Mouse (Mus musculus) kidney, adult 9 months (tissue): ENCODE data around the gene Map10.

Experiments
- DNase-seq: peaks from one replicate; pipeline ENCODE4 v3.0.0; 2022

The Map10 gene

DNA sequence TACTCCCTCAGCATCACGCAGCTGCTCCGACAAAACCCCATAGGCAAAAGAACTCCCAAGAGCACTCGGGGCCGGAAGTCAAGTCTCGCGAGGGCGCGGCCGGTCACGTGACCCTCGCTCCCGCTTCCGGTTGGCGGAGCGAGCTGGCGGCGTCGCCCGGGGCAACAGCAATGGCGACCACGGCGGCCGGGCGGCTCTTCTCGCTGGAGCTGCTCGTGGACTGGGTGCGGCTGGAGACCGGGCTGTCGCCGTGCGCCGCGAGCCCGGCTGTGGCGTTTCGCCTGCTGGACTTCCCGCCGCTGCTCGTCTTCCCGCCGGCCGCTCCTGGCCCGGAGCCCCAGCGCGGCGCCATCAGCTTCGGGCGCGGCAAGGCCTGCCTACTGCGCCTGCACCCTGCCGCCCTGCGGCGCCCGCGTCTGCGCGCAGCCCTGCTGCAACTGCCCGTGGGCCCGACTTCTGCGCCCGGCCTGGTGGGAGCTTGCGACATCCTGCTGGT lies at the start of gene Map10:
Gene Map10, plus strand, starts transcription at position 119 of the 496 bp plus-strand sequence.
- DNase-seq = peak; percentile 88

DNA sequence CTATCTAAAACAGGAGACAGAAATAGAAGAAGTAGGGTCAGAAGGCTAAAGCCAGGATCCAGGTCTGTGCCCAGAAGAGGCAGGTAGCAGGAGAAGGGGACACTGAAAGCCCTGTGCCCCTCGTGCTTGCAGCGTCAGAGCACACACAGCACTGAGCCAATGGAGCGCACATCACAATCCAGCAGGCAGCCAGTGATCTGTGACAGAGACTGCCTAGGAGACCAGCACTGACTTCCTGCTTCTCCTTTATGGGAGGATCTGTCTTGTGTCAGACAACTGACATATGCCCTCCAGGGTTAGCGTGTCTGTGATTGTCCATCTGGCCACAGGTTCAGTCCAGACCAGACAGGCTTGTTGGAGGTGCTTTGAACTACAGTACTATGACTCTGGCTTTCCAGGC lies 49.3 kb upstream of the Map10 start:
- no peak for DNase-seq

DNA sequence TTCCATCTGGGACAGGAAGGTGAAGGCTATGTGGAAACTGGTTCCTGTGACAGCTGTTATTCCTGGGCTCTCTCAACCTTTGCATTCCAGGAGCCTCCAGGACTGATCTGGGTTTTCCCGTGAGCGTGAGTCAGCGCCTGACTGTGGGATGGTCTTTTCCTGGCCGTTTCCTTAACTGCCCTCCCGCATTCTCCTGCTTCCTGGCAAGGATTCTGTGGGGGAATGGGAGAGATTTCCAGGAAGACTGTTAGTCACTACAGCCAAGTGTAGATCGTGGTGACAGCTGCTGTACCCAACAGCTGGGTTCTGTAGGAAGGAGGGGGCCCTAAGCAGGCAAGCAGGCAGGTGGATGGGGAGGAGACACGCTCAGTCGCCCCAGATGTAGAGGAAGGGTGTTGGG lies 45.3 kb upstream of the Map10 start:
- DNase-seq = no peak

DNA sequence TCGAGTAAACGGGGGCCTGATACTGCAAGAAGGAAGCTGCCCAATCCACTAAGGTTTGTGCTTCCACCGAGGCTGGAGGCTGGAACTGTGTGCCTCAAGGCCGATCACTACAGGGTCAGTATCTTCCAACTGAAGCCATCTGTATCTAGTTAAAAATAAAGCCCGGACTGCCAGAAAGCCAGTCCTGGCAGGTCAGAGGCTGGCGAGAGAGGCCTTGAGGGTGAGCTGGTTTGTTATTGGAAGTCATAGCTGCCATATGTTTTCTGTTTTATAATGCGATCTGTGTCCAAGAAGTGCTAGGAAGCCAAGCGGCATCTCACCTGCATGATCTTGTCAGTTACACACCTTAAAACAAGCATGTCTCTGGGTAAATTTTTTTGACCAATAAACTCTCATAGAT lies 43.2 kb upstream of the Map10 start:
- no peak for DNase-seq

DNA sequence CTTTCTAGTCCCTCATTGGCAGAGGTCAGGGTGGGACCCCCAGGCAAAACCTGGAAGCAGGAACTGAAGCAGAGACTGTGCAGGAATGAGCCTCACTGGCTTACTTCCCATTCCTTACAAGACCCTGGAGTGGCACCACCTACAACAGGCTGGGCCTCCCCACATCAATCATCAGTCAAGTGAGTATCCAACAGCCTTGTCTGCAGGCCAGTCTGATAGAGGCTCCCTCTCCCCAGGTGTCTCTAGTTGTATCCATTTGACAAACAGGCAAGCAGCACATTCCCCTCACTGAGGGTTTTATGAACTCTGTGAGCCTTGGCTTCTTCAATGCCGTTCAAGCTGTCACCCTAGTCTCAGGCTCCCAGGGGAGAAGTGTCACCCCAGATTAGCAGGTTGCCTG lies 40.8 kb upstream of the Map10 start:
- no peak for DNase-seq

DNA sequence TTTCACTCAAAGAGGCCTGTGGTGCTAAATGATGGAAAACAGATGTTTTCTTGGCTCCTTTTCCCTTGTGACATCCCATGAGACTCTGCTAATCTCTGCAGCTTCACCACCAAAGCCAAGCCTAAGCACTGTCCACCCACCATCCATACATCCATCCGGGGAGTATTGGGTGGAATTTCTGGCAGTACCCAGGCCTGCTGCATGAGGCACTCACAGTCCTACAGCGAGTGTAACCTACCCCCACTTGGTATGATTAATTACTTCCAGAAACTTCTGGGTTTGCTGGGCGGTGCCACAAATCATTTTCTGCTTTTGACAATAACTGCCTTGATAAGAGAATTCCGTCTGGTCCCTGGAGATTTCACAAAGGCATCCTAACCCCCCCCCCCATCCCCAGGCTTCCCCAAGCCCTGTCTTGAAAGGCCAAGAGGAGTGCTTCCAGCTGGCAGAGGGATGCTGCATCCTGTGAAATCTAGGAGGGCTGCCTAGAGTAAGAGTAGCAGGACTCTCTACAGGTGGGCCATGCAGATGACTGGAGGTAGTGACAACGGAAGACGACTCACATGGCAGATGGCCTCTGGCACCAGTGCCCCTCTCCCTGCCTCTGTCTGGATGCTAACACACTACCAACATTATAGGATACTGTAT lies 31.1 kb upstream of the Map10 start:
- peak; percentile 19 for DNase-seq

DNA sequence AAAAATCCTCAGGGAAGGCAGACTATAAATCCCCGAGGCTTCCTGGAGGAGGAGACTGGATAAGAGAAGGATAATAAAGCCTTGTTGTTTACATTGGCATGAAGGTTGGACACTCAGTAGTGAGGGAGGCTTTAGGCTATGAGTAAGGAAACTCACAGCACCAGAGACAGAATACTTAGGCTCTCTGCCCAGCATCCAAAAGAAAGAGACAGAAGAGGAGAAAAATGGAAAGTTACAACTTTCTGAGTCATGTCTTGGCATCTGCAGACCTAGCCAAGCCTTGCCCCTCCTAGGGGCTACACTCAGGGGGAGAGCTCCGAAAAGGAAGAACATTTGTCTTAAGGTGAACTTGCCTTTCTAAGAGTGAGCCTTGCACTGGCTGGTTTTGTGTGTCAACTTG lies 30.0 kb upstream of the Map10 start:
- DNase-seq = no peak

DNA sequence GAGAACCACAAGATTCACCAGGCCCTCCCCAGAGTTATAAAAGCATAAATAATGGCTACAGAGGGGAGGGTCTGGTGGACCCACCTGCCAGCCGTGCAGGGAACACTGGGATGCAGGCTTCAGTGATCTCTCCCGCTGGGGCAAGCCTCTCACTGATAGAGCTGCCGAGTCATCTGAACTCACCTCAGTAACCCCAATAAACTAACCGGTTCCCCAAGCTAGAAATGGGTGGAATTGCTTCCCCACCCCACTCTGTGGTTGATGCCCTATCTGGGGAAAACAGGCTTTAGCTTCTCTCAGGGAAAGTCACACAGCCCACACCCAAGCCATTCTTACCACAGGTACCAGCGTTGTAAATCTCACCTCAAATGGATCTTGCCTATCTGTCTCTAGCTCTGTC lies 28.9 kb upstream of the Map10 start:
- no peak for DNase-seq

DNA sequence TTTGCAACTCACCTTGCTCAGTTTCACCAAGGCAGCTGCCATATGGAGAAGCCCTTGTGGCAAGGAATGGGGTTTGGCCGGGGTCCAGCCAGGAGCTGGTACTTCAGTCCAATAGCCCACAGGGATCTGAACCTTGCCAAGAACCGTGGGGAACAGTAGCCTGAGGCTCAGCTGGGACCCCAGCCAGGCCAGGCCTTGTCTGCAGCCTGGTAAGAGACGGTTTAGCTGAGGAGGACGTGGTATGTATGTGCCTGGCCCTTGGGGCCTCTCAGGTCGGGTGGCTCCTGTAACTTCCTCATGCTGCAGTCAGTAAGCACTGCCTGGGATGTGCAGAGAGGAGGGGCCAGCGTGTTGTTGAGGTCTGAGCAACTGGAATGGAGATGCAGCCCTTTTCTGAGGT lies 27.8 kb upstream of the Map10 start:
- DNase-seq = no peak

DNA sequence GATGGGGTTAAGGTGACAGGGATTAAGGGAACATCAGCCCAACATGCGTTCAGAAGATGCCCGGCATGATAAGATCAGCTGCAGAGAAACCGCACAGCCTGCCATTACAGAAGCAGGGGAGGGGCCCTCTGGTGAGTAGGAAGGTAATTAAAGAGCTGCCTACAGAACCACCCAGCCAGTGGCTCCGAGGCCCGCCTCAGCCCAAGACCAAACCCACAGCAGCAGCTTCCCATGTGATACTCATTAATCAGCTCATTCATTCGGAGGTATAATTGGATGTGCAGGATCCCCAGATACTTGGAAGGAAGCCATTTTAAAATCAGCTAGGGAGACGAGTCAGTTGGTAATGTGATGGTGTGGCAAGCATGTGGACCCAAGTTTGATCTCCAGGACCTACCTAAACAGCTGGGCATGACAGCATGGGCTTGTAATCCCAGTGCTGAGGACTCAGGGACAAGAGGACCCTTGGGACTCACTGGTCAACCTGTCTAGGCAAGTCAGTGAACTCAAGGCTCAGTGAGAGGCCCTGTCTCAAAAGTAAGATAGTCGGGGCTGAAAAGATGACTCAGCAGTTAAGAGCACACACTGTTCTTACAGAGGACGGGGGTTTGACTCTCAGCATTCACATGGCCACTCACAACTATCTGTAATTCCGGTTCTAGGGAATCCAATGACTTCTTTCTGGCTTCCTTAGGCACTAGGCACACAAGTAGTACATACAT lies 23.7 kb upstream of the Map10 start:
- DNase-seq = no peak

DNA sequence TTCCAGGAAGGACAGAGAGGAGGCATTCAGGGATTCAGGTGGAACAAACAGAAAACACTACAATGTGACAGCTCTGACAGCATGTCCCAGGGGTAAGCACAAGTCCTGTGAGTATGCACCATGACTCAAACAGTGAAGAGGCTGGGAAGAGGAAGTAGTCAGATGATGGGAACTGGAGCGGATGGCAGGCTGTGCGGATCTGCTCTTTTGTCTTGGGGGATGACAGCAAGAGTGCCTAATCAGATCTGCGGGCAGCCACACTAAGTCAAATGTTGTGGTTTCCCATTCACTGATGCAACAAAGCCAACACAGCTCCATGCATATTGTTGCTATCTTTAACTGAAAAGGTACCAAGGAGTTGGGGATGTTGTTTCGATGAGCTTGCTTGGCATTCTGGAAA lies 20.2 kb upstream of the Map10 start:
- no peak for DNase-seq

DNA sequence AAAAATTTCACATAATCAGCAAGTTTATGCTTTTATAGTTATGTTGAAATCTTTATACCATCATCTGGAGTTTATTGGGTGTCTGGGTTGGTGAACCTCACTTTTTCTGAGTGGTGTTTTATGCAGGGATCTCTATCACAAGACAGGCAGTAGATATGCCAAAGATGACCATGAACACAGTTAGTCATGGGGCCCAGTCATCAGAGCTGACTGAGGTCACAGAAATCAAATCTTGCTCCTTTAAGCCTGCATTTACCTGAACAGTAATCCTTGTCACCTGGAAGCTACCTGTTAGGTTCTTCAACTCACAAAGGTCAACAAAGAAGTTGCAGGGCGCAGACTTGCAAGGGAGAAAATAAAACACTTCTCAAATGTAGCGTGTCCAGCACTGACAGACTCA lies 14.8 kb upstream of the Map10 start:
- DNase-seq = no peak

DNA sequence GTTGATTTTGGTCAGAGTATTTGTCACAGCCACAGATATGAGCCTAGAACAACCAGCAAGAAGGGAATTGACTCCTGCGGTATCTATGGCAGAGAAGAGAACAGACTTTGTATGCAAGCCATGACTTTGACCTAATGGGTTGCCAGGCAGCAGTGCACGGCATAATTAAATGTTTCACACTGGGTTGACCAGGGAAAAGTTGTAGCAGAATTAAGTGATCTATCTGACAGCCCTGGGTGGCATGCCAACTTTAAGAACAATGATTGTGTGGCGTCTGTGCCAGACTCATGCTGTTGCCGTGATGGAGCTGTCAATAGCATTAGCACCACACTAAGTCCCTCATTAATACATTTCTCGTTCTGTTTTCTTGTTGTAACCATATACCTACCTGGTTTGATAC lies 11.1 kb upstream of the Map10 start:
- DNase-seq = no peak

DNA sequence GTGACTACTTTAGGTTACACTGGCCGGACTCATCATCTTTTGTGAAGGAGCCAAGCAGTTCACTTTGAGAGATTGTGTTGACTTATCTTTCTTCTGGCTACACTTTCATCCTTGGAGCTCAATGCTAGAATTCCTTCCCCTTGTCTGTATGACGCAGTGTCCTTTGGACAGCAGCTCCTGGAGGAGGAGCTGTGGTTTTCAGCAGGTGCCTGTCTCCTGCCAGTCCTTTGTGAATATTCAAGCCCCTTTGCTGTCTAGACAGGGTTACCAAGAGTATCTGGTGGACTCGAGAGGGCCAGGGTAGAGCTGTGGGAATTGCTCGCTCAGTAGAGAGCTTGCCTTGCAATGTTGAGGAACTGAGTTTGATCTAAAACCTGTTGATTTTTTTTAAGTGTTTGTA lies 10.7 kb upstream of the Map10 start:
- DNase-seq = no peak

DNA sequence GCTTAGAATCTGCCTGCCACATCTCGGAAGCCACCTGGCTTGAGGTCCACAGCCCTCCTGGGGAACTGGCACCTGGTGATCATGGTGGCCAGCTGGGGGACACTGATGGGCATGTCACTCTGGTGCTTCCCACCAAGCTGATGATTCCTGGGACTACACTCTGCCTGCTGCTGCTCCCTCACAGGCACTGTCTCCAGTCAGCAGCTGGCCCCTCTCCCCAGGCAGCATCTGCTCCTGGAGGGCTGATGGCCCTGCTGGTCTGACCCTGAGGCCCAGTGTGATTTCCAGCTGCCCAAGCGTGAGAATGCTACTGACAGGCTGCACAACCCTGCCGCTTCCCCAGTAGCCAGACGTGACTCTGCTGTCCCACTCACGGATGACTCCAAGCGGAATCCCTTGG lies 9.2 kb upstream of the Map10 start:
- no peak for DNase-seq

DNA sequence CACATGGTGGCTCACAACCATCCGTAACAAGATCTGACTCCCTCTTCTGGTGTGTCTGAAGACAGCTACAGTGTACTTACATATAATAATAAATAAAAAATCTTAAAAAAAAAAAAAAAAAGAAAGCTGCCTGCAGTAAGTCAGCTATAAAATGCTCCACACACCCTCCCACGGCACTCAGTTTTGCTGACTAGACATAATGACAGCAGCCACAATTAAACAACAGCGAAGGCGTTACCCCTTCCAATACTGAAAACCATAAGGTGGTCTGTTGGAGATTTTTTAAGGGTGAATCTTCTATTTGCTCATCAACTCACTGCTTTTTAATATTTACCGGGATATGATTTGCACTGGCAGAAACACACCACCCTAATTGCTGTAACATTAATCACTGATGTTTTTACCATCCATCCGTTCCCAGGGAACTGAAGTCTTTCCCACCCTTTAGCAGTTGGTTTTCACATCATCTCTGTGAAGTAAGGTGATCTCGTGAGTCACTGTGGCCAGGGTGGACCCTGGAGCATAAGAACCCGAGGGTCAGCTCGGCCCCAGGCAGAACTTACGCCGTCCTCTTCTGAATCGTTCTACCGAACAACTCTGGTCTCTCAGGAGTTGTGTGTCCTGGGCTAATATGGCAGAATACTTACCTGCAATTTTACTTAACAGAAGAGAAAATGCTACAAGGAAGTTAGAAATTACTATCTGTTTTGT lies 7.5 kb upstream of the Map10 start:
- no peak for DNase-seq

DNA sequence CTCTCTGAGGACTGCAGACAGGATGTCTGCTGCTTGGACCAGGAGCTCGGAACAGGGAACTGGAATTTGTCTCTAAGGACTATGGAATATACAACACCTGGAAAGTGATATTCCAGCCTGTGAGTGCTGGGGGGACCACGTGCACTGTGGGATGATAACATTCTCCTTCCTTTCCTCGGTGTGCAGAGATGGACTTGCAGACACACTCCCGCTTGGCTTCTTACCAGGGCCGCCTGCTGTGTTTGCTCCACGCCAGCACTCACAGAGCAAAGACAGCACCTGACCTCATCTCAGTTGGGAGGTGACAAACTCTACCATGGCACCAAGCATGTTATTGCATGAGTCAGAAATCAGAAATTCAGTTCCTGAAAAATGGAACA lies 7.0 kb upstream of the Map10 start:
- DNase-seq = no peak

DNA sequence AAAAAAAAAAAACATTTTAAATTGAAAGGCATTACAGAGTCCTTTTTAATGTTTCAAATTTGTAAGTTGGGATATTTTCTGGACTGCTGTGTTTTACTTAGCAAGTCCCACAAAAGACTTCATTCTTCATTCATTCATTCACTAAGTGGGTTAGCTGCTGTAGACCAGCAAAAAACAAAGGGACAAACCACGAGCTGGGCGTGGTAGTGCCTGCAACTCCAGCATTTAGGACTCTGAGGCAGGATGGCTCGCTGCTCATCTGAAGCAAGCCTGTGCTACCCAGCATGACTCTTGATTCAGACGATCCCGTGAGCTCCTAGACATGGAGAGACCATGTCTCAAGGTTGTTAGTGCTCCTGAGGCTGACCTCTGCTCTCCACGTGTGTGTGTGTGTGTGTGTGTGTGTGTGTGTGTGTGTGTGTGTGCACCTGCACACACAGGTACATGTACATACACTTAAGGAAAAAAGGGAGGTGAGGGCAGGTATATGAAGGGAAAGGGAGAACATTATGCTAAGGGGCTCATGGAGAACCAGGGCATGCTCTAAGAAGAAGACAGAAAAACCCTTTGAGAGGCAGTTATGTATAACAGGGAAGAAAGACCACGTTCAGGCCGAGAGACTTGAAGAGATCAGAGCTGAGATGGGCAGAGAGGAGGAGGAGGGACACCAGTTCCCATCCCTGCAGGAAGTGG lies 4.3 kb upstream of the Map10 start:
- DNase-seq = no peak

DNA sequence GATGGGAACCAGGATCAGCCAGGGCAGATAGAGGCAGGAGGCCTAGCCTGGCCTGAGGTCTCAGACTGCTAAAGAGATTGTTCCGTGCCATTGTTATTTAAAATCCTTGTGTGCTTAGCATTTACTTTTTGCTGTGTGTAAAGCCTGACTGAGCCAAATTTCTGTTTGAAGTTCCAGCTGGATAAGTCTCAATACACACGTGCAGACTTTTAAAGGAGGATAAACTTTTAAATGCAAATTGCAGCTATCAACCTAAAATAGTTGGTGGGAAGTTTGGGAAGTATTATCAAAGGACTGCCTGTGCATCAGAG lies 3.8 kb upstream of the Map10 start:
- DNase-seq = no peak

DNA sequence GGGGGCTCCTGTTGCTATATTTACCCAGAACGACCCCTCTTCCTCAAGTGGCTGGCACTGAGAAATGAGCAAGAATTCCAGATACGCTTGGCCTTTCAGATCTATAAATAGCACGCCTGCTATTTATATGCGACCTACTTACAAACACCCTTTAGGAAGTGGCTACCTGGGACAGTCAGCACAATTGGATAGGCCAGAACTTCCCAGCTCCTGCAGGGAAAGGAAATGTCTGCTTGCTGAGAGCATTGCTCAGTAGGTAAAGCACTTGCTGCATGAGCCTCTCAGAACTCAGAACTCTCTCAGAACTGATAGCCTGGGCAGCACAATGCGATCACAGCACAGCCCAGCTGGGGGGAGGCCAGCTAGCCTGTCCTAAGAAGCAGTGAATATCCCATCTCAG lies 3.4 kb upstream of the Map10 start:
- DNase-seq = no peak

DNA sequence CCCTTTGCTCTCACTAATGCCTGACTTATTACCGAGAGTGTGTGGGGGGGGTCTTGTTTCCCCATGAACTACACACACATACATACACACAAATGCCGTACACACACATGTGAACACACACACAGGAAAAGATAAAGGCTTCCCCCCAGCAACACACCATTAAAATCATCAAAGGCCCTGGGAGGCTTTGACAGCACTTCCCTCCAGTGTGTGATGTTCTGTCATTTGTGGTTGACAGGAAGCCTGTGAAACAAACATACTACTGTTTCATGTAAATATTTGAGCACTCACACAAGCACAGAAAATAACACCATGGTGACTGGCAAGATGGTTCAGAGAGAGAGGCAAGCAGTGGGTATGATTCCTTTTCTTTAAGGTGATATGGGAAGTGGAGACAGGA lies 2.4 kb upstream of the Map10 start:
- DNase-seq = no peak

DNA sequence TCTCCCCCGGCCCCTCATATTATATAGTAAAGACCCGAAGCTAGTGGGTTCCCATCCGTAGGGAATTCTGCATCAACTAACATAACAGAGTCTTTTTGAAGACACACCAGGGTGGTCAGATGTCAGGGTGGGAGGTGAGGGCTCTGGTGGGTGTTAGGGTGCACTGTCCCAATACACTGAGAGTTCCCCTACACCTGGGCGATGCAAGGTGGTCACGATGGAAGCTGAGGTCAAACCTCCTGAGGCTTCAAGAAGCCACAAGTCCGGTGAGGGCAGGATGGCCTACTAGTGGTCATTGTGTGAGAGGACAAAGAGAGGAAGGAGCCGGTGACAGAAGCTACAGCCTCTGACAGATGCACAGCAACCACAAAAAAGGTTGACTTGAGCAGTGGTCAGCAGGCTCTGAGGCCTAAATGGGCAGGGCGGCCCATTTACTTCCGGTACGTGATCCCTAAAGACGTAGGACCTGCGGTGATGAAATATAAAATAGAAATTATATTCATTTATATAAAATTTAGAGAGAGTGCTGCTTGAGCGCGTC lies 389 bp upstream of the Map10 start:
- DNase-seq = no peak

DNA sequence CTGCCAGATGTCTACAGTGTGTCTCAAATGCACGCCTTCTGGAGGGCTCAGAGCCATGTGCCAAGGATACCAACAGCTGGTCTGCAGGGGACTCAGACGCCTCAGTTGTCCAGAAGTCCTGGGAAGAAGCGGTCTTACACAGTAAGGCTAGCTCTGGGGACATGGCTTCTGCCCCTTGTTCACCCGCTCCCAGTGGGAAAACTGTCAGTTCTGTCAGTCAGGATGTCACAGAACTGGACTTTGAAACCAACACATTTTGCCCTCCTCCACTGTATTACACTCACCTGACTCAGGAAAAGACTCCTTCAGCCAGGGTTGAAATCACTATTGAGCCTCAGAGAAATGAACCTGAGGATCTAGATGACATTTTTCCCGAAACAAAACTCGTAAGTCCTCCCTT lies 802 bp downstream of the Map10 start:
- DNase-seq = peak; percentile 69

DNA sequence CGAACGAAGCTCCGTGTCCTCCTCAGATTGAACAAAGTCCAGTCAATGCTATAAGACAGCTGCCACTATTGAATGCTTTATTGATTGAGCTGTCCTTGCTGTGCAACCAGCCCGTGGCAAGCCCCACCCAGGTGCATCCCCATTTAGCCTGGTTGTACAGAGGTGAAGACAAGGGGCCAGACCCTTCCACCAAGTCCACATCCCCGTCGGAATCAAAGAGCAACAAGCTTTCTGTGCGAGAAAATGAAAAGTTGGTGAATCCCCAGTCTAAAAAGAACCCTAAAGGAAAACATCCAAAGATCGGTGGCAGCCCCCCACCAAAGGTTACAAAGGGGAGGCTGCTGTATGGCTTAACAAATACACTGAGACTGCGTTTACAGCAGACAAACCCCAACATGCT lies 1.3 kb downstream of the Map10 start:
- no peak for DNase-seq
